Mouse (Mus musculus): Measurements from ENCODE around the gene Ints3.

The Ints3 gene

DNA sequence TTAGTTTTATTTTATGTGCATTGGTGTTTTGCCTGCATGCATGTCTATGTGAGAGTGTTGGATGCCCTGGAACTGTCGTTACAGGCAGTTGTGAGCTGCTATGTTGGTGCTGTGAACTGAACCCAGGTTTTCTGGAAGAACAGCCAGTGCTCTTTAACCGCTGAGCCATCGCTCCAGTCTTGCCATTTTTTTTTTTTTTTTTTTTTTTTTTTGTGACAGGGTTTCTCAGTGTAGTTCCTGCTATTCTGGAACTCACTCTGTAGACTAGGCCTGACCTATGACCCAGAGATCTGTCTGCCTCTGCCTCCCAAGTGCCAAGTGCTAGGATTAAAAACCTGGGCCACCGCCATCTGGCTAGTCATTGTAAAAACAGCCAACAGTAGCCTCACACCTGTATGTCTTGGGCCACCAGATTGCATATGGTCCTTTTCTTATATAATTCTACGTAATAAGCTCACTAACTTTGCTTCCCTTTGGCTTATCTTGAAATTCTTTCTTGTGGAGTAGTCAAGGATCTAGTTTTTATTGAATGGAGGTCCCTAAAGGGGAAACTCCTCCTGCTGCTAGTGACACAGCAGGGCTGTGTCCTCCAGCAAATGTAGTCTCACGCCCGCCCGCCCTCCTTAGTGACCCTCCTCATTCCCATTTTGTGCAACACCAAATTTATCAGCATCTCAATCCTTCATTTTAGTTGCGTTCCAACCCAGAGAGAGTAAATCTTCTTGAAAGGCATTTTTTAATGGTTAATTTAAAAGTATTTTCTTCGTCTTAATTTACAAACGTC lies 12.2 kb upstream of the Ints3 start:
- peak; percentile 21 for DNase-seq (ENCODE audit: low read depth, low spot score)

DNA sequence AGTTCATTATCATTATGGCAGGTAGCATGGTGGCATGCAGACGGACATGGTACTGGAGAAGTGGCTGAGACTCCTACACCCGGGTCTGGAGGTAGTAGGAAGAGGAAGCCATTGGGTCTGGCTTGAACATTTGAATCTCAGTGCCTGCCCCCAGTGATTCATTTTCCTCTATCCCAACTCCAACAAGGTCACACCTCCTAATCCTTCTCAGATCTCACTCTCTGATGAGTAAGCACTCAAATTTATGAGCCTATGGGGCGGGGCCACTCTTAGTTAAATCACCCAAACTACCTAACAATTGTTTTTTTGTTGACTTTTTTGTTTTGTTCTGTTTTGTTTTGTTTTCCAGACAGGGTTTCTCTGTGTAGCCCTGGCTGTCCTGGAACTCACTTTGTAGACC lies 10.6 kb upstream of the Ints3 start:
- no peak for DNase-seq (ENCODE audit: low read depth, low spot score)

GRCm38 (mm10) chr3:90440756-90441155 lies 7.3 kb upstream of the Ints3 start:
- DNase-seq (ENCODE audit: low read depth, low spot score) = no peak

DNA sequence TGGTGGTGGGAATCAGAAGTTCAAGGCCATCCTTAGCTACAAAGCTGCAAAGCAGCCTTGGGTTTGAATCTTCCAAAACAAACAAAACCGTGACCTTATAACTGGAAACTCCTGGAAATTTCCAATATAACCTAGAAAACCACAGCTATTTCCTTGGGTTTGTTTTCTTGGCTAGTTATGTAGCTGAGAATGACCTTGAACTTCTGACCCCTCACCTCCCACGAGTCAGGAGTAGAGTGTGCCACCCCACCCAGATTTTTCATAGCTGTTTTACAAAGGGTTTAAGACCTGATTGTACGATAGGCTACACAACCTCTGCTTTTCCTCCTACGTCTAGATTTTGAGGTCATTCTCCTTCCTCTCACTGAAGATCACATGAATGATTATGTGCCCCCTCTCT lies 3.7 kb upstream of the Ints3 start:
- DNase-seq (ENCODE audit: low read depth, low spot score) = no peak

DNA sequence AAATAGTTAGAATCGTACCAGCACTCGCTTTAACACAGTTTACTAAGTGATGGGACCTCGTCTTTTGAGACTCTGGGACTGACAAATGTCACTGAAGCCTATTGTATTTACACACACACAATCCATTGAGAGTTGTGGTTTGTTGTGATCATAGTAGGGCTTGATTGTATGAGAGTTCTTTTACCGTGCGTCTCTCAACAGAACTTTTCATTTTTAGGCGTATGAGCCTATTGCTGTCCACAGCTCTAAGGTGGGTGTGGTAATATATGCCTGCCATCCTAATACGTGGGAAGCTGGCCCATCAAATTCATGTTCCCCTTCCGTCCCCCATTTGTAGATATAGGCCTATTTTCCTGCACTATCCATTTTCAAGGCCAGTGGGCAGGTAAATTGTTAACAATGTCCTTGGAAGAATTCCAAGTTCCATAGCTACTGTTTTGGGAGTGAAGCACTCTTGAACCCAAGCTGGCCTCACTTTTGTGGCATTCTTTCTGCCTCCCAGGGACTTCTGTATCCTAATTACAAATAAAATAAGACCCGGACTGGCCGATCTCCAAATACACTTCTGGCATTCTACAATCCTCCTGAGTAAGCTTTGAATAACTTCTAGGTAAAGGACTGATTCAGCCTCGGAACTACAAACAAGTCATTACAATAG lies 780 bp upstream of the Ints3 start:
- no peak for DNase-seq (ENCODE audit: low read depth, low spot score)

- peak; percentile 30 for DNase-seq (ENCODE audit: low read depth, low spot score)
These were observed 607 bp downstream of the Ints3 start for GRCm38 (mm10) chr3:90432811-90433219.

GRCm38 (mm10) chr3:90432348-90432747 lies 1.1 kb downstream of the Ints3 start:
- DNase-seq (ENCODE audit: low read depth, low spot score) = no peak

GRCm38 (mm10) chr3:90429576-90429975 lies 3.8 kb downstream of the Ints3 start:
- no peak for DNase-seq (ENCODE audit: low read depth, low spot score)

- DNase-seq (ENCODE audit: low read depth, low spot score) = no peak
These were observed 5.2 kb downstream of the Ints3 start for GRCm38 (mm10) chr3:90428186-90428585.

GRCm38 (mm10) chr3:90427574-90427973 lies 5.8 kb downstream of the Ints3 start:
- DNase-seq (ENCODE audit: low read depth, low spot score) = no peak

GRCm38 (mm10) chr3:90425499-90425898 lies 7.9 kb downstream of the Ints3 start:
- DNase-seq (ENCODE audit: low read depth, low spot score) = no peak

GRCm38 (mm10) chr3:90423549-90423948 lies 9.9 kb downstream of the Ints3 start:
- DNase-seq (ENCODE audit: low read depth, low spot score) = no peak

- no peak for DNase-seq (ENCODE audit: low read depth, low spot score)
These were observed 12.7 kb downstream of the Ints3 start for GRCm38 (mm10) chr3:90420696-90421095.

DNA sequence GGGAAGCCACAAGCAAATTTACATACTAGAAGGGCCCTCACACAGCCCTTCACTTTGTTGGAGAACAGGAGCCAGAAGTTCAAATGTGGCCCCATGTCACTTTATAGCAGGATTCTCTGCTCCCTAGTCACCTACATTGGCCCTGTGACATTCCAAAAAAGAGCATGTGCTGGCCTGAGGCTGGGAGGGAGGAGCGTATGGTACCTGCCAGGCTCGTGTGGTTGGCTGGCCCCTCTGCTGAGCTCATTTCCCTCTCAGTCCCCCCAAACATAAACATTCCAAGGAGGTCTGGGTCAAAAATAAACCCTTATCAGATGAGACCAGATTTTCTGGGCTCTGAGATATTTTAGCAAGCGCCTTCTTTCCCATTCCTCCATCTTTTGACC lies 20.4 kb downstream of the Ints3 start:
- DNase-seq (ENCODE audit: low read depth, low spot score) = no peak

- peak; percentile 70 for DNase-seq (ENCODE audit: low read depth, low spot score)
These were observed 21.0 kb downstream of the Ints3 start for GRCm38 (mm10) chr3:90412312-90413010.

DNA sequence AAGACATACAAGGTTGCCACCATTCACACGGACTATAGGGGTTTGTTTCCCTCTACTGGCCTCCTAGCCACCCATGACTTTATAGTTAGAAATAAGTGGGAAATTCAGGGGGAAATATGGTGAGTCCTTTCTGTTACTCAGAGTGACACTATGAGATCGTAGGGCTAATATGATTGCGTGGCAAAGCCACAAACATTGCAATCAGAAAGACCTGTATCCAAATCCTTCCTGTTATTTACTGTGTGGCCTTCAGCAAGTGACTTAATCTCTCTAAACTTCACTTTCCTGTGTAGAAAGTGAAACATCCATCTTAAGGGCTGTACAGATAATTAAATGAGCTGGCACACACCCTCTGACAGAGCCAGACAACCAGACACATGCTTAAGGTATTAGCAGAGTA lies 24.7 kb downstream of the Ints3 start:
- DNase-seq (ENCODE audit: low read depth, low spot score) = no peak

DNA sequence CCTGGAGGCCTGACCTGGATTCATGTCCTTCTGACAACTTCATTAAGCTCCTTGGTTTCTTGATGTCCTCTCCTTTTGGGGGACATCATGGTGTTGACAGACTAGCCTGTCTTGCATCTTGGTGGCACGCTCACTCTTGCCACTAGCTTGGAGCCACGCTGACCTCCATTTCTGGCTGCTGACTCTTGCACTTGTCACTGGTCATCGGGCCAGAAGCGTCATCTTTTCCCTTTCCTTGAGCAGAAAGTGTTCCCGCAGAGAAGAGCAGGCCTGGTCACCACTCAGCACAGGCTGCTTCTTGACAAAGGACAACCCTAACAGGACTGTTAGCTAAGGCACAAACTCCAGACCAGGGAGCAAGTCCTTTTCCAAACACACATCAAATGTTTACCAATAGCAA lies 27.0 kb downstream of the Ints3 start:
- DNase-seq (ENCODE audit: low read depth, low spot score) = no peak

GRCm38 (mm10) chr3:90404609-90405008 lies 28.8 kb downstream of the Ints3 start:
- peak; percentile 28 for DNase-seq (ENCODE audit: low read depth, low spot score)

DNA sequence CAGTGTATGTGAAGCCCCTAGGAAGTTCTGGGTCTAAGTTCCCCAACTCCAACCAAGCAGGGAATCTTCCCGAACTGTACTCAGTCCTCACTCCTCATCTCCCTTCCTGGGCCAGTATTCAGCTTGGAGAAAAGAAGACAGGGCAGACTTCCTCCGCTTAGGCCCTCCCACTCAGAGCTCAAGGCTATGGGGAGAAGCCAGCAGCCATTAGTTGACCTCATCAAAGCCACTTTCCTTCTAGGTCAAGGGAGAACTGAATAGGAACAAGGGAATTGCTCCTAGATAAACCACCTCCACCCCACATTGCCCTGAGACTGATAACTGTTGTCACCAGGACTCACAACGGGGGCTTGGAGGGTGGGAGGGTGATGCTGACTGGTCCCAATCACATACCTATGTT lies 29.3 kb downstream of the Ints3 start:
- no peak for DNase-seq (ENCODE audit: low read depth, low spot score)

DNA sequence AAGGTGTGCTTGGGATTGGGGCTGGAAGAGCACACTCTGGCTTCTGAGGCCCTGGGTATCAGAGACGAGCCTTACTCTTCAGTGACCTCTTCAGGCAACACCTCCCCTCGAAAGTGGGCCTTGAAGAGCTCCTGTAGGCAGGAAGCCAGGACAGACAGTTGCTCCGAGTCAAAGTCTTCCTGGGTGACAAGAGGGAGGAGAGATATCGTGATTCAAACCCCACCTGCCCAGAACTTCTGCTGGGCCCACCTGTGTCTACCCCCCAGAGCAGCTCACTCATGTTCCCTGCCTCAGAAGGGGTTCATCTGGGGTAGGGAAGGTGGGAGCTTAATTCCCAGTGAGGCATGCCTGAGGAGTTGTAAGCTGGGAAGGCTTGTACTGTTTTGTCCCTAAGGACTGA lies 32.4 kb downstream of the Ints3 start:
- DNase-seq (ENCODE audit: low read depth, low spot score) = no peak

- DNase-seq (ENCODE audit: low read depth, low spot score) = no peak
These were observed 37.8 kb downstream of the Ints3 start for GRCm38 (mm10) chr3:90395629-90396028.

DNA sequence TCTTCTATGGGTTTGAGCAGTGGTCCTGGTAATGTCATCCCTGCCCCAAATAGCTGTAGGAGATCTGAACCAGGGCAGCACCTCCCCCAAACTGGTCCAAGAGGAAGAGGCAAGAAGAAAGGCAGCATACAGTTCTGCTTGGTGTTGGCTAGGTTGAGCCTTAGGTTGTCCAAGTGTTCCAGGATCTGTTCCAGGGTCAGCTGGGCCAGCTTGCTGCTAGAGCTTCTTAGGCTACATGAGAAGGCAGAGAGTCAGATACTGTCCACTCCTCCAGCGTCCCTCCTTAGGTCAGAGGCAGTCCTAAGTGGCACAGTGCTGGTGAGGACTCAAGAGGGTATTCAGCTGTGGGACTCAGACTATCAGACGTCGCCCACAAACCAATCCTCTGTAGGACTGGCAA lies 40.8 kb downstream of the Ints3 start:
- DNase-seq (ENCODE audit: low read depth, low spot score) = no peak

GRCm38 (mm10) chr3:90391941-90392340 lies 41.5 kb downstream of the Ints3 start:
- no peak for DNase-seq (ENCODE audit: low read depth, low spot score)

Data from mesoderm, embryonic 11.5 days (tissue).